Mouse (Mus musculus) MEL (cell line): ENCODE measurements around the gene Enpp3. TPM values are rescaled to one million over a fixed set of nuclear protein-coding genes. Genes with fewer than 3 reads are reported as not detected.

Experiments used
- DNase-seq: peaks from one replicate; pipeline ENCODE4 v3.0.0; 2011; ENCODE audit warnings: low read depth, low spot score
- H3K27ac ChIP-seq: 2 replicates; pipeline ENCODE4 v1.5.1; 2012; ENCODE audit warnings: low read depth, mild to moderate bottlenecking, control low read depth, low read length, moderate library complexity; ENCODE audit not compliant: control insufficient read depth
- H3K27me3 ChIP-seq, 2 experiments: fragments of 150-350 bp in 1 of 2; sonication (generic) in 1 of 2; 2 replicates each; pipeline ENCODE4 v1.6.1; 2012; ENCODE audit warnings: low read length in 2 of 2, mild to moderate bottlenecking in 2 of 2, improper control_type of control experiment in 1 of 2, moderate library complexity in 1 of 2; ENCODE audit not compliant: insufficient read depth in 2 of 2, control insufficient read depth in 1 of 2
- H3K36me3 ChIP-seq, 2 experiments: 2 replicates each; pipeline ENCODE4 v1.6.1; 2012 to 2014; ENCODE audit warnings: low read length in 2 of 2, improper control_type of control experiment in 1 of 2, inconsistent platforms in 1 of 2, mild to moderate bottlenecking in 1 of 2; ENCODE audit not compliant: insufficient read depth in 2 of 2, control insufficient read depth in 1 of 2
- H3K4me1 ChIP-seq, 2 experiments: fragments of 150-350 bp in 1 of 2; sonication (generic) in 1 of 2; 2 replicates each; pipeline ENCODE4 v1.6.1; 2012; ENCODE audit warnings: low read length in 2 of 2, improper control_type of control experiment in 1 of 2, mild to moderate bottlenecking in 1 of 2; ENCODE audit not compliant: insufficient read depth in 2 of 2, control insufficient read depth in 1 of 2
- H3K4me3 ChIP-seq, 2 experiments: fragments of 150-350 bp in 1 of 2; sonication (generic) in 1 of 2; 2 replicates each; pipeline ENCODE4 v1.5.1; 2012; ENCODE audit warnings: low read depth in 2 of 2, low read length in 2 of 2, mild to moderate bottlenecking in 2 of 2, moderate library complexity in 2 of 2, control low read depth in 1 of 2, improper control_type of control experiment in 1 of 2; ENCODE audit not compliant: control insufficient read depth in 1 of 2, insufficient read depth in 1 of 2
- H3K79me2 ChIP-seq: 2 replicates; pipeline ENCODE4 v1.6.1; 2012; ENCODE audit warnings: mild to moderate bottlenecking, low read length, moderate library complexity; ENCODE audit not compliant: control insufficient read depth, poor library complexity, insufficient read depth
- H3K9ac ChIP-seq: 2 replicates; pipeline ENCODE4 v1.6.1; 2012; ENCODE audit warnings: low read depth, mild to moderate bottlenecking, control low read depth, low read length, moderate library complexity; ENCODE audit not compliant: control insufficient read depth, poor library complexity, severe bottlenecking
- H3K9me3 ChIP-seq: fragments of 150-350 bp; sonication (generic); replicated peaks from 2 replicates; pipeline ENCODE4 v1.6.1; 2012; ENCODE audit warnings: mild to moderate bottlenecking, low read length, improper control_type of control experiment, moderate library complexity; ENCODE audit not compliant: insufficient read depth
- BHLHE40 ChIP-seq: IDR thresholded peaks from 2 replicates; pipeline ENCODE4 v1.6.1; 2012; ENCODE audit warnings: low read depth, mild to moderate bottlenecking, inconsistent platforms, low read length, improper control_type of control experiment, borderline replicate concordance
- CHD1 ChIP-seq: IDR thresholded peaks from 2 replicates; pipeline ENCODE4 v1.6.1; 2012; ENCODE audit warnings: low read depth, mild to moderate bottlenecking, inconsistent platforms, low read length, improper control_type of control experiment
- CTCF ChIP-seq, 3 experiments: IDR thresholded peaks in 2 of 3; conservative IDR thresholded peaks in 1 of 3; 2 replicates each; pipeline ENCODE4 v1.5.1; 2011 to 2012; ENCODE audit warnings: low read length in 3 of 3, low read depth in 2 of 3, mild to moderate bottlenecking in 2 of 3, improper control_type of control experiment in 1 of 3, inconsistent platforms in 1 of 3, mixed read lengths in 1 of 3, moderate library complexity in 1 of 3; ENCODE audit not compliant: control insufficient read depth in 1 of 3, insufficient read depth in 1 of 3, poor library complexity in 1 of 3, severe bottlenecking in 1 of 3
- E2F4 ChIP-seq: IDR thresholded peaks from 2 replicates; pipeline ENCODE4 v1.6.1; 2011; ENCODE audit warnings: low read depth, low read length, improper control_type of control experiment, borderline replicate concordance
- HCFC1 ChIP-seq: IDR thresholded peaks from 2 replicates; pipeline ENCODE4 v1.6.1; 2012; ENCODE audit warnings: low read depth, mild to moderate bottlenecking, inconsistent platforms, low read length, improper control_type of control experiment, moderate library complexity
- KAT2A ChIP-seq: conservative IDR thresholded peaks from 2 replicates; pipeline ENCODE4 v1.6.1; 2012; ENCODE audit warnings: low read depth, low read length, improper control_type of control experiment, inconsistent platforms
- MAFK ChIP-seq: IDR thresholded peaks from 2 replicates; pipeline ENCODE4 v1.6.1; 2011; ENCODE audit warnings: low read depth, mild to moderate bottlenecking, low read length, improper control_type of control experiment, borderline replicate concordance
- MAX ChIP-seq: IDR thresholded peaks from 2 replicates; pipeline ENCODE4 v1.6.1; 2011; ENCODE audit warnings: low read length, improper control_type of control experiment
- MAZ ChIP-seq: IDR thresholded peaks from 2 replicates; pipeline ENCODE4 v1.6.1; 2012; ENCODE audit warnings: low read depth, mild to moderate bottlenecking, inconsistent platforms, low read length, improper control_type of control experiment
- MXI1 ChIP-seq: IDR thresholded peaks from 2 replicates; pipeline ENCODE4 v1.6.1; 2011; ENCODE audit warnings: mild to moderate bottlenecking, low read depth, low read length, improper control_type of control experiment
- MYB ChIP-seq: IDR thresholded peaks from 2 replicates; pipeline ENCODE4 v1.6.1; 2011; ENCODE audit warnings: mild to moderate bottlenecking, low read depth, low read length, improper control_type of control experiment
- MYC ChIP-seq: IDR thresholded peaks from 2 replicates; pipeline ENCODE4 v1.6.1; 2011; ENCODE audit warnings: low read depth, mild to moderate bottlenecking, low read length, improper control_type of control experiment, moderate library complexity
- NELFE ChIP-seq: IDR thresholded peaks from 2 replicates; pipeline ENCODE4 v1.6.1; 2011; ENCODE audit warnings: low read depth, low read length, improper control_type of control experiment
- NRF1 ChIP-seq: IDR thresholded peaks from 2 replicates; pipeline ENCODE4 v1.6.1; 2014; ENCODE audit warnings: low read depth, mild to moderate bottlenecking, inconsistent platforms, low read length, improper control_type of control experiment, moderate library complexity; ENCODE audit not compliant: poor library complexity, insufficient read depth, severe bottlenecking
- POLR2A ChIP-seq, 2 experiments: IDR thresholded peaks; 2 replicates each; pipeline ENCODE4 v1.6.1; 2011 to 2012; ENCODE audit warnings: low read length in 2 of 2, mild to moderate bottlenecking in 2 of 2, control low read depth in 1 of 2, improper control_type of control experiment in 1 of 2, low read depth in 1 of 2, moderate library complexity in 1 of 2; ENCODE audit not compliant: control insufficient read depth in 1 of 2, insufficient read depth in 1 of 2, poor library complexity in 1 of 2
- POLR2AphosphoS5 ChIP-seq: IDR thresholded peaks from 2 replicates; pipeline ENCODE4 v1.6.1; 2012; ENCODE audit warnings: low read depth, borderline replicate concordance, mild to moderate bottlenecking, inconsistent platforms, low read length, moderate library complexity, mixed read lengths
- RAD21 ChIP-seq: IDR thresholded peaks from 2 replicates; pipeline ENCODE4 v1.6.1; 2011; ENCODE audit warnings: mild to moderate bottlenecking, low read depth, low read length, improper control_type of control experiment
- RCOR1 ChIP-seq: IDR thresholded peaks from 2 replicates; pipeline ENCODE4 v1.6.1; 2012; ENCODE audit warnings: low read depth, mild to moderate bottlenecking, inconsistent platforms, low read length, improper control_type of control experiment
- SIN3A ChIP-seq: IDR thresholded peaks from 2 replicates; pipeline ENCODE4 v1.6.1; 2012; ENCODE audit warnings: low read length, improper control_type of control experiment, inconsistent platforms
- SMC3 ChIP-seq: IDR thresholded peaks from 2 replicates; pipeline ENCODE4 v1.6.1; 2011; ENCODE audit warnings: low read depth, low read length, improper control_type of control experiment
- TAL1 ChIP-seq: IDR thresholded peaks from 2 replicates; pipeline ENCODE4 v1.6.1; 2012; ENCODE audit warnings: mild to moderate bottlenecking, inconsistent platforms, low read length, moderate library complexity, mixed read lengths
- TBP ChIP-seq: IDR thresholded peaks from 2 replicates; pipeline ENCODE4 v1.8.0; 2011; ENCODE audit warnings: low read depth, low read length, improper control_type of control experiment
- USF1 ChIP-seq: IDR thresholded peaks from 2 replicates; pipeline ENCODE4 v1.6.1; 2014; ENCODE audit warnings: low read depth, mild to moderate bottlenecking, inconsistent platforms, low read length, improper control_type of control experiment, moderate library complexity
- USF2 ChIP-seq, 2 experiments: IDR thresholded peaks; 2 replicates each; pipeline ENCODE4 v1.6.1; 2011 to 2012; ENCODE audit warnings: improper control_type of control experiment in 2 of 2, low read length in 2 of 2, borderline replicate concordance in 1 of 2, inconsistent platforms in 1 of 2, low read depth in 1 of 2, mild to moderate bottlenecking in 1 of 2; ENCODE audit not compliant: insufficient read depth in 1 of 2
- ZKSCAN1 ChIP-seq: IDR thresholded peaks from 2 replicates; pipeline ENCODE4 v1.6.1; 2012; ENCODE audit warnings: low read depth, mild to moderate bottlenecking, inconsistent platforms, low read length, improper control_type of control experiment, moderate library complexity
- ZMIZ1 ChIP-seq: IDR thresholded peaks from 2 replicates; pipeline ENCODE4 v1.6.1; 2012; ENCODE audit warnings: low read depth, mild to moderate bottlenecking, inconsistent platforms, low read length, improper control_type of control experiment, moderate library complexity
- ZNF384 ChIP-seq: IDR thresholded peaks from 2 replicates; pipeline ENCODE4 v1.6.1; 2012; ENCODE audit warnings: low read depth, mild to moderate bottlenecking, inconsistent platforms, low read length, improper control_type of control experiment
- polyA plus RNA-seq, 2 experiments: library from polyadenylated mRNA; stranded (reverse) in 1 of 2; unstranded in 1 of 2; fragments of >175 nt in 1 of 2; fragments of >200 nt in 1 of 2; gene quantifications; 2 replicates each; pipeline versions ENCODE4 v1.2.1 to v1.2.4; 2012; ENCODE audit warnings: low replicate concordance in 2 of 2, low read depth in 1 of 2; ENCODE audit not compliant: insufficient read length in 2 of 2, insufficient read depth in 1 of 2, missing spikeins in 1 of 2
- total RNA-seq: library from RNA; depleted of rRNA; stranded (reverse); fragments of 300-350 nt; gene quantifications from 2 replicates; pipeline ENCODE4 v1.2.3, GENCODE M21; 2012

Enpp3 gene
- total and polyA plus RNA-seq, 3 experiments: 0.08 to 0.22 TPM; not detected in 1

DNA sequence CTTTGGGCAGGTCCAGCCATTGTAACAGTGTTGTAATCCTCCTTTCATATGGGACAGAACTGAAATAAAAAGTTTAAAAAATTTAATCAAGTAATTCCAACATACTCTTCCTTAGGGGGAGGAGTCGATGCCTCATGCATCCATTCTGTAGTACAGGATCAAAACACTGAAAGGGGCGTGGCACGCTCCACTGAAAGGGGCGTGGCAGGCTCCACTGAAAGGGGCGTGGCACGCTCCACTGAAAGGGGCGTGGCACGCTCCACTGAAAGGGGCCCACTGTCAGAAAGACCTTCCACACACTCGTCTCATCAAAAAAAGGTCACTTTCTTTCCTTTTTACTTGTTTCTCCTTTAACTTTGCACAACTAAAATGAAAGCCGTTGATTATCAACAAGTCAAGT, 36.7 kb downstream of the Enpp3 start:
- H3K27ac ChIP-seq: no peak overlapping the region
- H3K9ac ChIP-seq: no peak overlapping the region
- H3K79me2 ChIP-seq: no peaks in the 10 kb centered on the region
- no peak for TF ChIP-seq ZNF384
- no peak for TF ChIP-seq MXI1
- TF ChIP-seq E2F4: no peak
- TF ChIP-seq TBP: no peak
- no peak for TF ChIP-seq RCOR1
- no peak for TF ChIP-seq HCFC1
- no peak for TF ChIP-seq MAX
- TF ChIP-seq BHLHE40: no peak
- TF ChIP-seq TAL1: no peak
- TF ChIP-seq POLR2AphosphoS5: no peak
- TF ChIP-seq NELFE: no peak
- TF ChIP-seq MYC: no peak
- no peak for TF ChIP-seq USF2 (IDR thresholded peaks at IDR 0.05; ENCODE audit: borderline replicate concordance in 1 of 2, insufficient read depth in 1 of 2, low read depth in 1 of 2, low read length in 2 of 2)
- TF ChIP-seq USF1: no peak
- no peaks in the 10 kb centered on the region for H3K9me3 ChIP-seq
- H3K27me3 ChIP-seq: no peaks in the 10 kb centered on the region
- DNase-seq: no peak
- H3K4me3 ChIP-seq: no peak overlapping the region
- peaks cover 0 to 10% of the 10 kb centered on the region in 2 experiments; a peak in 2 of 4 replicates for H3K36me3 ChIP-seq
- peaks cover 2 to 19% of the 10 kb centered on the region in 2 experiments for H3K4me1 ChIP-seq

- no peak for TF ChIP-seq MAZ
- TF ChIP-seq CTCF (IDR thresholded peaks at IDR 0.05 in 2 of 3, conservative IDR thresholded peaks at IDR 0.05 in 1 of 3; ENCODE audit: control insufficient read depth in 1 of 3, insufficient read depth in 1 of 3, low read depth in 2 of 3, low read length in 3 of 3, poor library complexity in 1 of 3, severe bottlenecking in 1 of 3): no peak
- no peak for TF ChIP-seq MXI1
- TF ChIP-seq MYC: no peak
- TF ChIP-seq KAT2A: no peak
- TF ChIP-seq NRF1: no peak
- no peak for TF ChIP-seq ZMIZ1
- TF ChIP-seq TAL1: no peak
- TF ChIP-seq MYB: no peak
- no peak for TF ChIP-seq CHD1
- TF ChIP-seq RAD21: no peak
- TF ChIP-seq MAFK: no peak
- no peak for TF ChIP-seq SMC3
- TF ChIP-seq ZKSCAN1: no peak
- no peak for TF ChIP-seq POLR2A (IDR thresholded peaks at IDR 0.05; ENCODE audit: control insufficient read depth in 1 of 2, insufficient read depth in 1 of 2, low read depth in 1 of 2, low read length in 2 of 2, poor library complexity in 1 of 2)
- no peak for TF ChIP-seq SIN3A
- TF ChIP-seq USF2 (IDR thresholded peaks at IDR 0.05; ENCODE audit: borderline replicate concordance in 1 of 2, insufficient read depth in 1 of 2, low read depth in 1 of 2, low read length in 2 of 2): no peak
- peaks cover 2 to 22% of the 10 kb centered on the region in 2 experiments for H3K4me1 ChIP-seq
- no peak for DNase-seq
Observed at GRCm38 (mm10) chr10:24805173-24805572, 37.5 kb downstream of the Enpp3 start.

More at GRCm38 (mm10) chr10:24805173-24805572, 37.5 kb downstream of the Enpp3 start:
- Histone ChIP-seq H3K27ac (no peak overlapping the region), H3K27me3 (no peaks in the 10 kb centered on the region), H3K36me3 (peaks cover 0 to 10% of the 10 kb centered on the region in 2 experiments; a peak in 2 of 4 replicates), H3K4me3 (no peak overlapping the region), H3K79me2 (no peaks in the 10 kb centered on the region), H3K9ac (no peak overlapping the region), H3K9me3 (no peaks in the 10 kb centered on the region)
